Mouse (Mus musculus) CH12.LX (cell line): Measurements from ENCODE around the gene Sfxn3. TPM values are rescaled to one million over a fixed set of nuclear protein-coding genes. Genes with fewer than 3 reads are reported as not detected.

Experiments used
- DNase-seq: peaks from one replicate; pipeline ENCODE4 v3.0.0-alpha.2; 2013; ENCODE audit errors: extremely low read depth
- H3K27ac ChIP-seq: 2 replicates; pipeline ENCODE4 v1.5.1; 2012; ENCODE audit warnings: low read depth, mild to moderate bottlenecking, control low read depth, moderate library complexity; ENCODE audit not compliant: insufficient read depth
- H3K27me3 ChIP-seq: replicated peaks from 2 replicates; pipeline ENCODE3; 2012; ENCODE audit warnings: inconsistent platforms
- H3K36me3 ChIP-seq, 2 experiments: replicated peaks in 1 of 2; 2 replicates each; pipeline versions ENCODE3 to v1.6.1; 2012; ENCODE audit warnings: inconsistent platforms in 1 of 2, low read length in 1 of 2, mild to moderate bottlenecking in 1 of 2, mixed read lengths in 1 of 2, moderate library complexity in 1 of 2; ENCODE audit not compliant: control insufficient read depth in 1 of 2, insufficient read depth in 1 of 2
- H3K4me1 ChIP-seq, 2 experiments: 2 replicates each; pipeline ENCODE4 v1.6.1; 2012; ENCODE audit warnings: inconsistent platforms in 1 of 2, moderate library complexity in 1 of 2; ENCODE audit not compliant: insufficient read depth in 2 of 2, control insufficient read depth in 1 of 2
- H3K4me2 ChIP-seq: 2 replicates; pipeline ENCODE4 v1.6.1; 2012; ENCODE audit warnings: low read depth, mild to moderate bottlenecking, control low read depth; ENCODE audit not compliant: poor library complexity, insufficient read depth, severe bottlenecking
- H3K4me3 ChIP-seq, 3 experiments: fragments of 150-350 bp in 1 of 3; sonication (generic) in 1 of 3; replicated peaks in 1 of 3; 2 replicates each; pipeline versions ENCODE3 to v1.5.1; 2011 to 2012; ENCODE audit warnings: low read depth in 2 of 3, low read length in 2 of 3, mild to moderate bottlenecking in 2 of 3, moderate library complexity in 2 of 3, control low read depth in 1 of 3, improper control_type of control experiment in 1 of 3, inconsistent platforms in 1 of 3, mixed read lengths in 1 of 3; ENCODE audit not compliant: poor library complexity in 1 of 3
- H3K79me2 ChIP-seq: replicated peaks from 2 replicates; pipeline ENCODE4 v1.6.1; 2012; ENCODE audit warnings: mild to moderate bottlenecking, moderate library complexity; ENCODE audit not compliant: control insufficient read depth, poor library complexity, insufficient read depth, severe bottlenecking; ENCODE audit errors: extremely low read depth
- H3K9ac ChIP-seq: 2 replicates; pipeline ENCODE4 v1.6.1; 2012; ENCODE audit warnings: low read depth, mild to moderate bottlenecking, control low read depth, moderate library complexity; ENCODE audit not compliant: insufficient read depth
- H3K9me3 ChIP-seq: replicated peaks from 2 replicates; pipeline ENCODE3; 2012; ENCODE audit warnings: low read length, inconsistent platforms, mixed read lengths
- BHLHE40 ChIP-seq: IDR thresholded peaks from 2 replicates; pipeline ENCODE4 v1.6.1; 2011; ENCODE audit warnings: mild to moderate bottlenecking, low read depth, low read length, improper control_type of control experiment
- CHD2 ChIP-seq: IDR thresholded peaks from 2 replicates; pipeline ENCODE4 v1.6.1; 2011; ENCODE audit warnings: low read length, improper control_type of control experiment
- GABPA ChIP-seq: IDR thresholded peaks from 2 replicates; pipeline ENCODE4 v1.6.1; 2012; ENCODE audit warnings: low read depth, low read length, improper control_type of control experiment, inconsistent platforms; ENCODE audit not compliant: insufficient replicate concordance
- HCFC1 ChIP-seq: IDR thresholded peaks from 2 replicates; pipeline ENCODE4 v1.6.1; 2012; ENCODE audit warnings: low read depth, mild to moderate bottlenecking, inconsistent platforms, low read length, improper control_type of control experiment
- IRF4 ChIP-seq: IDR thresholded peaks from 2 replicates; pipeline ENCODE4 v1.6.1; 2014; ENCODE audit warnings: low read depth, mild to moderate bottlenecking, inconsistent platforms, low read length, improper control_type of control experiment
- MAX ChIP-seq: IDR thresholded peaks from 2 replicates; pipeline ENCODE4 v1.6.1; 2011; ENCODE audit warnings: low read length, improper control_type of control experiment
- MAZ ChIP-seq: IDR thresholded peaks from 2 replicates; pipeline ENCODE4 v1.6.1; 2012; ENCODE audit warnings: low read depth, mild to moderate bottlenecking, inconsistent platforms, low read length, improper control_type of control experiment, moderate library complexity
- MEF2A ChIP-seq: IDR thresholded peaks from 2 replicates; pipeline ENCODE4 v1.6.1; 2014; ENCODE audit warnings: low read depth, mild to moderate bottlenecking, inconsistent platforms, low read length, improper control_type of control experiment, borderline replicate concordance
- MYC ChIP-seq: IDR thresholded peaks from 2 replicates; pipeline ENCODE4 v1.6.1; 2011; ENCODE audit warnings: low read depth, mild to moderate bottlenecking, improper control_type of control experiment, low read length
- NRF1 ChIP-seq: IDR thresholded peaks from 2 replicates; pipeline ENCODE4 v1.6.1; 2014; ENCODE audit warnings: low read depth, mild to moderate bottlenecking, inconsistent platforms, low read length, improper control_type of control experiment, moderate library complexity
- POLR2A ChIP-seq: IDR thresholded peaks from 2 replicates; pipeline ENCODE4 v1.6.1; 2011; ENCODE audit warnings: low read depth, mild to moderate bottlenecking, improper control_type of control experiment, low read length
- POLR2AphosphoS2 ChIP-seq: IDR thresholded peaks from 2 replicates; pipeline ENCODE4 v1.6.1; 2011; ENCODE audit warnings: low read depth, low read length, improper control_type of control experiment
- RCOR1 ChIP-seq: conservative IDR thresholded peaks from 2 replicates; pipeline ENCODE4 v1.6.1; 2012; ENCODE audit warnings: low read depth, mild to moderate bottlenecking, inconsistent platforms, low read length, improper control_type of control experiment
- SIN3A ChIP-seq: IDR thresholded peaks from 2 replicates; pipeline ENCODE4 v1.6.1; 2012; ENCODE audit warnings: low read length, improper control_type of control experiment, inconsistent platforms
- ZNF384 ChIP-seq: IDR thresholded peaks from 2 replicates; pipeline ENCODE4 v1.6.1; 2012; ENCODE audit warnings: low read depth, low read length, improper control_type of control experiment, inconsistent platforms
- dilution Hi-C: fragments of 300-500 bp; cut with MboI; formaldehyde crosslinking; loops from 2 replicates; pipeline ENCODE4 v1.14.3; 2020; ENCODE audit warnings: low sequenced_read_pairs; ENCODE audit not compliant: extremely low pct_unique_long_range_greater_than_20kb, extremely low pct_ligation_motif_present
- in situ Hi-C: fragments of 300-500 bp; cut with MboI; formaldehyde crosslinking; loops from 3 replicates; pipeline ENCODE4 v1.14.3; 2019; ENCODE audit warnings: low sequenced_read_pairs, low pct_ligation_motif_present, low pct_unique_long_range_greater_than_20kb, mixed read lengths
- polyA plus RNA-seq: library from polyadenylated mRNA; unstranded; fragments of >175 nt; gene quantifications from 2 replicates; pipeline ENCODE4 v1.2.1, GENCODE M21; 2012; ENCODE audit warnings: low read depth; ENCODE audit not compliant: insufficient read length
- total RNA-seq, 2 experiments: library from RNA; depleted of rRNA; stranded (reverse); fragments of 300-350 nt in 1 of 2; fragments of >200 nt in 1 of 2; gene quantifications; 2 replicates each; pipeline ENCODE4 v1.2.3; 2012 to 2014

The Sfxn3 gene
- total and polyA plus RNA-seq, 3 experiments = 1.4 to 4.2 (median 3.6) TPM

DNA sequence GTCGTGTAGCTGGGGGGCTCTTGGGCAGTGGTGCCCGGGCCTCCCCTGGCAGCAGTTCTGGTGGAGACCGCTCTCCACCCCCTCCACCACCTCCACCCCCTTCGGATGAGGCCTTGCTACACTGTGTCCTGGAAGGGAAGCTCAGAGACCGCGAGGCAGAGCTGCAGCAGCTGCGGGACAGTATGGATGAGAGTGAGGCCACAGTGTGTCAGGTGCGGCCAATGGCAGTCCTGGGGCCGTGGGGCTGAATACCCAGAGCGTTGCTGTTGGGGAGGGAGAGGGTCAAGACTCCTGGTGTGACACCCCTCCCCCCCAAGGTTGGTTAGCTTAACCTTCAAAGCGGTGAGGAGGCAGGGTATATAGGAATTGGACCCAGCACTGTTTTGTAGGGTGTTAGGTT lies 23.3 kb upstream of the Sfxn3 start:
- DNase-seq = no peak
- Histone ChIP-seq H3K36me3 (peaks cover 0 to 28% of the 10 kb centered on the region in 2 experiments), H3K4me1 (peaks cover under 1 to 10% of the 10 kb centered on the region in 2 experiments; a peak in 3 of 4 replicates), H3K27me3 (peaks cover 58% of the 10 kb centered on the region), H3K27ac (no peak overlapping the region), H3K9ac (no peak overlapping the region), H3K4me2 (no peak overlapping the region), H3K4me3 (no peak overlapping the region), H3K79me2 (peaks cover 3% of the 10 kb centered on the region; the same call in 1 of the 2 replicates), H3K9me3 (no peaks in the 10 kb centered on the region)
- dilution Hi-C loops (no loop called here), in situ Hi-C loops (no loop called here)
- TF ChIP-seq SIN3A = no peak
- no peak for TF ChIP-seq NRF1
- no peak for TF ChIP-seq IRF4

DNA sequence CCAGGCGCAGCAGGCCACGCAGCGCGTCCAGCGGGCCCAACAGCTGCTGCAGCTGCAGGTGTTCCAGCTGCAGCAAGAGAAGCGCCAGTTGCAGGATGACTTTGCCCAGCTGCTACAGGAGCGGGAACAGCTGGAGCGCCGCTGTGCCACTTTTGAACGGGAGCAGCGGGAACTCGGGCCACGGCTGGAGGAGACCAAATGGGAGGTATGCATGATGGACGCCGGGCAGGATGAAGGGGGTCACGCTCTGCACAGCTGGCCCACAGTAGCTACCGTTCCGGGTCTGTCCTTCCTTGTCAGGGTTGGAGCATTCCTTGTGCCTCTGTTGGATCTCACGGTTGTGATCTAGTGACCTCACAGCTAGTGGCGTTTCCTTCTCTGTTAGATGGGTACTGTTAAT lies 22.5 kb upstream of the Sfxn3 start:
- Histone ChIP-seq H3K27ac (no peak overlapping the region), H3K9ac (no peak overlapping the region), H3K9me3 (no peaks in the 10 kb centered on the region), H3K27me3 (peaks cover 59% of the 10 kb centered on the region), H3K4me3 (no peak overlapping the region), H3K4me1 (peaks cover 3 to 10% of the 10 kb centered on the region in 2 experiments; a peak in 3 of 4 replicates), H3K79me2 (no peaks in the 10 kb centered on the region), H3K4me2 (no peak overlapping the region), H3K36me3 (peaks cover 0 to 28% of the 10 kb centered on the region in 2 experiments)
- no peak for DNase-seq
- dilution Hi-C loops = no loop called here
- TF ChIP-seq SIN3A (no peak), ZNF384 (no peak), BHLHE40 (no peak), GABPA (no peak), MAZ (no peak), POLR2A (no peak), MEF2A (no peak), MYC (no peak), MAX (no peak), RCOR1 (no peak), CHD2 (no peak), NRF1 (no peak), POLR2AphosphoS2 (no peak), HCFC1 (no peak)
- in situ Hi-C loops = loop anchor here (25.0 kb wide), 1 partner anchor 437 kb away; no protein-coding TSS in a partner anchor
